Mouse (Mus musculus): ENCODE data around the gene Itpkc. TPM values are rescaled to one million over a fixed set of nuclear protein-coding genes. Genes with fewer than 3 reads are reported as not detected.

Gene Itpkc
- total and polyA plus RNA-seq, 3 experiments: 10.1 to 15.5 (median 12.7) TPM

DNA sequence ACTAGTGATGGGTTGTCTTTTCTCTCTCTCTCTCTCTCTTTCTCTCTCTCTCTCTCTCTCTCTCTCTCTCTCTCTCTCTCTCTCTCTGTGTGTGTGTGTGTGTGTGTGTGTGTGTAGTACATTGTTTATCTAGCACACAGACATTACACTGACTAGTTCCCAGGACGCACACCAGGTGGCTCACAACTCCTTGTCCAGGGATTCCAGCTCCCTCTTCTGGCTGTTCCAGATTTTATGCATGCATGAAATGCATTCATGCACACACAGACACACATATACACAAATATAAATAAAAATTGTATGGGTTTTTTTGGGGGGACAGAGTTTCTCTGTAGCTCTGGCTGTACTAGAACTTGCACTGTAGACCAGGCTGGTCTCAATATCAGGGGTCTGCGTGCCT, 9.1 kb upstream of the Itpkc start:
- DNase-seq: no peak

- peak; percentile 77 for DNase-seq
Measured at GRCm38 (mm10) chr7:27235726-27236125, 7.3 kb upstream of the Itpkc start.

- DNase-seq: no peak
Measured at GRCm38 (mm10) chr7:27233300-27233699, 4.8 kb upstream of the Itpkc start.

DNA sequence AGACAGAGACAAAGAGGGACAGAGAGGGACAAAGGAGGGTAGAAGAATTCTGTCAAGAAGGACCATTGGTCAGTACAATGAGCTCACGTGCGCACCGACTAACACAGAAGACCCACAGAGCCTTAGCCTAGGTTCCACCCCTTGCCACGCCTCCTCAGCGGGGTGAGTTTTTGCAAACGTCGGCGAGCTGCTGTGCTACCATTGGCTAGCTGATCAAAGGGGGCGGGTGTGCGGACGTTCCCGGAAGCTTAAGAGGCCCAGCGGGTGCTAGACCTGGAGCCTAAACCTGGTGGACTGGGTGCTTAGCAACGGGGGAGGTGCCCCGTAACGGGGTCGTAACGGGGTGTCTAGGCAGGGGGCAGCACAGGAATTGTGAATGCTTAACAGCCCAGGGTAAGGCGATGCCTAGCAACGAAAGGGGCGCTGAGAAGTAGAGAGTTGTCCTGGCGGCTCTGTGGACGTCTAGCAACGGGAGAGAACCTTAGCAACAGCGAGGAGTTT, 4.4 kb upstream of the Itpkc start, which contains the start of gene Coq8b:
Gene Coq8b (plus strand): TSS at position 243 of the 501 bp plus-strand sequence.
- DNase-seq: peak; percentile 97

GRCm38 (mm10) chr7:27231693-27232331, 3.4 kb upstream of the Itpkc start:
- DNase-seq: peak; percentile 93

DNA sequence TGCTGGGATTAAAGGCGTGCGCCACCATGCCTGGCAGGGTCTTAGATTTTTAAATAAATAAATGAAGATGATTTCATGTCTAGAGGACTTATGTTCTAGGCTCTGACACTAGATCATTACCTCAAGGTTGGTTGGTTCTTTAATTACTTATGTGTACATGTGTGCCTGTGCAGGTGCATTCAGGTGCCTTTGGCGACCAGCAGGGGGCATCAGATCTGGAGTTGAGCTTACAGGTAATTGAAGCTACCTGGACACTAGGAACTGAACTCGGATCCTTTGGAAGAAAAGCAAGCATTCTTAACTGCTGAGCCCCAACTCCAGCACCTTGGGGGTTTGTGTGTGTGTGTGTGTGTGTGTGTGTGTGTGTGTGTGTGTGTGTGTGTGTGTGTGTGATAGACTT, 2.3 kb upstream of the Itpkc start:
- DNase-seq: no peak

DNA sequence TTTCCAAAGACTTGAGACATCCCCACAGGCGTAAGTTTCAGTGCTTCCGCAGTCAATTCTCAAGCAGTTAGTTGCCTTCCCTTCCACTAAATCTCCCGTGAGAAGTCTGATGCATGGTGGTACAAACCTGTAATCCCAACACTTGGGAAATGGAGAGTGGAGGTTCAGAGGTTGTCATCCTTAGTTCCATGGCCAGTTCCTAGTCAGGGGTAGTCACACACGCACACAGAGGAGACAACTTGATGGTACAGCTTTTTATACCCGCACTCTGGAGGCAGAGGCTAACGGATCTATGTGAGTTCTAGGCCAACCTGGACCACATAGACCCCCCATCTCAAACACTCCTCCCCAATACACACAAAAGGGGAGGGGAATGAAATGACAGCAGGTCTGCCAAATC, 404 bp upstream of the Itpkc start:
- no peak for DNase-seq

DNA sequence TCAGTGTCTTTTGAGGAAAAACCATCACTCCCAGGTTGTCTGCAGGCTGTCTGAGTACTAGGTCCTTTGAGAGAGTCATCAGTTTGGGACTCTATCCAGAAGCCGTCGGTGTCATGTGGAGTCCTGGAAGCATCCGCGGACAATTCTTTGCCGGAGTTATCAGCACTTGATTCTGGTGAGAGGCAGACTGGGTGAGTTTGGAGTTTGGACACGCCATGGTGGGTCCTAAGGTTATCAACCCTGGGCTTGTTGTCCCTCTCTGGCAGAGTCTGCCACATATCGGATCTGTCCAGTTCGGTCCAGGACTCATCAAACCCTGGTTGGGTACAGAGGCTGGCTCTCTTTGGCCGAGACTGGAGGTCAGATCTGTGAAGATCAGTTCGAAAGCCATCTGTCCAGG, 785 bp downstream of the Itpkc start:
- peak; percentile 65 for DNase-seq

DNA sequence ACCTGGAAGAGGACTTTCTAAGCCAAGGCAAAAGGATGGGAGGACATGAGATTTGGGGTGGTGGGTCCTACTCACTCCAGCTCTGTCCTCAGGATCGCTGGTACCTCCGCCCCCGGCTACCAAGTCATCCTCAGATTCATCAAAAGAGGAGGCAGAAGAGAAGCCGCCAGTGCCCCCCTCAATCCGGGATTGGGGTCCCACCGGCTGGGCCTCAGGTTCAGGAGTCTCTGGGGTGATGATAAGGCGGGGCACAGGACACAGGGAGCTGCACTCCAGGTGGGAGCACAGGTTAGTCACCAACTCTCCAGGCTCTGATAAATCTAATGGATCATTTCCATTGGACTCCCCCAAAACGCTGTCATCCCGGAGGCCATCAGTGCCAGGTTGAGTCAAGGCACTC, 1.2 kb downstream of the Itpkc start:
- no peak for DNase-seq

GRCm38 (mm10) chr7:27224877-27225575, 3.4 kb downstream of the Itpkc start:
- DNase-seq: peak; percentile 81

DNA sequence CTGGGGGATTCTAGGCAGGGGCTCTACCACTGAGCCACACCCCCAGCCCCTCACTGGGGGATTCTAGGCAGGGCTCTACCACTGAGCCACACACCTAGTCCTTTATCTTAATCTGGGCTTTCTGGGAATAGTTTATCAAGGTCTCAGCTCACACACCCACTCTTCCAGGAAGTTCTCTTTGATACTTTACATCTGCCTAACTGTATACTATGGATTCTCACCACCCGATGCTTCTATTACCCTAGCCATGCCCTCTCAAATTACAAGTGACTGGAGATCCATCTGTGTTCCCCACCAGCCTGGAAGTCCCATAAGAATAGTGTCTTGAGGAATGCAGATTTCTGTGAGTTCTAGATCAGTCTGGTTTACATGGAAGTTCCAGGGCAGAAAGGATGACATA, 5.9 kb downstream of the Itpkc start:
- no peak for DNase-seq

GRCm38 (mm10) chr7:27221939-27222338, 6.5 kb downstream of the Itpkc start:
- DNase-seq: no peak

- DNase-seq: no peak
Measured at GRCm38 (mm10) chr7:27219937-27220336, 8.5 kb downstream of the Itpkc start.

GRCm38 (mm10) chr7:27218586-27218985, 9.9 kb downstream of the Itpkc start:
- DNase-seq: peak; percentile 50

DNA sequence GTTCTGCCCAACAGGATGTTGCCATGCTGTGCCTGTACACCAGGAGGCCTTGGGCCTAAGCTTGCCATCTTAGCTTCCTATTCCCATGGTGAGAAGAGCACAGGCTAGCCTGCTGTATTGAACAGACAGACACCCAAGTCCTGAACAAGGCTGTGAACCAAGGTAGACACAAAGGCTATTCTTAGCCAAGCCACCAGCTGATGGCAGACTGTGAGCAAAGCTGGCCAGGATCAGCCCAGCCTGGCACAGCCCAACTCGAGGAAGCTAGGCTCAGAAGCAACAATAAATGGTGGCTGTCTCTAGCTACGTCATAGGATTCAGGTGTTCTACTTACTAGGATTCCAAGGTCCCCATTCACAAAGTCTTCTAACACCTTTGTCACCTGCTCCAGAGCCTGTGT, 15.8 kb downstream of the Itpkc start:
- DNase-seq: no peak

GRCm38 (mm10) chr7:27203730-27204449, 24.6 kb downstream of the Itpkc start:
- DNase-seq: no peak

- no peak for DNase-seq
Measured at GRCm38 (mm10) chr7:27198779-27199178, 29.7 kb downstream of the Itpkc start.

DNA sequence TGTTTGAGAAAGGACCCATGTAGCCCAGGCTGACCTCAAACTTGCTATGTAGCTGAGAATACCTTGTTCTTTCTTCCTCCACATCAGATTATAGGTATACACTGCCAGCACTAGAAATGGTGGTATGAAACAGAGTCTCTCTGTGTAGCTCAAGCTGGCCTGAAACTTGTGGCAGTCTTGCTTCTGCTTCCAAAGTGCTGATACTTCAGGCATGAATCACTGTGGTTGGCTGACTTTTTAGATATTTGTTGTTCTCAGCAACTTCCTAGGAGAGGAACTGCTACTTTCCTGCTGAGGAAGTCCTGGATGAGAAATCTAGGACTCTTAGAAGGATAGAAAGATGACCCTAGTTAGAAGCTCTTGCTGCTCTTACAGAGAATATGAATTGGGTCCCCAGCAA, 30.1 kb downstream of the Itpkc start:
- no peak for DNase-seq

DNA sequence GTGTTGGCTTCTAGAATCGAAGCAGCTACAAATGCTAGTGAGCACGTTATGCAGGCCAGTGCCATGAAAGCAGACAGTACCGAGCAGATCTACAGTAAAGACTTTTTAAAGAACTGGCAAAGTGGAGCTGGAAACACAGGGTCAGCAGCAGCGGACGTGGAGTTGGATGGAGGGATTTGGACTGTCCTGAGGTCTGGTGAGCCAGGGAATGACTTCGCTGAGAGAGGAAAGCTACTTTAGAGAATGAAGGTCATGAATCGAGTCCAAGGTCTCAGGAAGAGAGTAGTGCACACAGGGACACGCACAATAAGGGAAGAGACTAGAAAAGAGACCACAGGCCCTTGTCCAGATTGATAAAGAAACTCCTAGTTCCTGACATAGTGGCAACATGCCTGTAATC, 30.8 kb downstream of the Itpkc start:
- peak; percentile 71 for DNase-seq

- no peak for DNase-seq
Measured at GRCm38 (mm10) chr7:27197136-27197535, 31.3 kb downstream of the Itpkc start.

DNA sequence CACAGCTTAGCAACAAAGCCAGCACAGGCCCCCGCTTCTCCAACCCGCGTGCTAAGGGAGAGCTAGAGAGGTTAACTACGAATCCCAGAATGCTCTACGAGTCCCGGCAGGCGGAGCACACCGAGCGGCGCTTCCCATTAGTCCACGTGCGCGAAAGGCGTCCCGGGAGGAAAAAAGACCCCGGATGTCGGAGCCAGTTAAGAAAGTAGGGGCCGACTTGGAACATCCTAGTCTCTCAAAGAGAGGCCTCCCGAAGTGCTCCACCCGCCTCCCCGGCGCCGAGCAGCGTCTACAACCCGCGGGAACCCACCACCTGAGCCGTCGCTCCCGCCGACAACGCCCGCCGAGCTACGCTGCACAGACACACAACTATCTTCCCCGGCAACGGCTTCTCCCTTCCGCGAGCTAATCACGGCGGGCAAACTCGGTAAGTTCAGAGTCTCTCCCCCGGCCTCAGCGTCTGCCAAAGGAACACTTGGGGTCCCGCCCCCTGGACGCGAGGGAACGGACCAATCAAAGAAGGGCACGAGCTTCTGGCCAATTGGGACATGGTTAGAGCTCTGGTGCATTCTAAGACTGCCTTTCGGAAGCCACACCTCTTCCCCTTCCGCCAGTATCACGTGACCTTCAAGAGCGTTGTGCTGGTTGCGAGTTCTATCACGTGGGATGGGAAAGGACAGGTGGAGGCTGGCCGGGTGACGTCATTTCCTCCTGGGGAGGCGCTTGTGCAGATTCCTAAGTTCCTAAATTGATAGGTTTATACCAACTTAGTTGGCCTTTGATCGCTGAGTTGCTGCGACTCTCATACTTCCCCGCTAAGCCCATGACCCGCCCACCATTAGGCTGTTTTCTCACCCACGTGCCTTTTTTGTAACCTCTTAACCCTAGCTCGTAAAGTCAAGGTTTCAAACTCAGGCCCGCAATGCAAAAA, 32.5 kb downstream of the Itpkc start, which contains the start of the genes BC024978 and Snrpa:
Gene BC024978 (plus strand): TSS at position 101 of the 931 bp plus-strand sequence.
Gene Snrpa (minus strand): TSS at position 591 of the 931 bp plus-strand sequence.
- DNase-seq: peak; percentile 98

DNA sequence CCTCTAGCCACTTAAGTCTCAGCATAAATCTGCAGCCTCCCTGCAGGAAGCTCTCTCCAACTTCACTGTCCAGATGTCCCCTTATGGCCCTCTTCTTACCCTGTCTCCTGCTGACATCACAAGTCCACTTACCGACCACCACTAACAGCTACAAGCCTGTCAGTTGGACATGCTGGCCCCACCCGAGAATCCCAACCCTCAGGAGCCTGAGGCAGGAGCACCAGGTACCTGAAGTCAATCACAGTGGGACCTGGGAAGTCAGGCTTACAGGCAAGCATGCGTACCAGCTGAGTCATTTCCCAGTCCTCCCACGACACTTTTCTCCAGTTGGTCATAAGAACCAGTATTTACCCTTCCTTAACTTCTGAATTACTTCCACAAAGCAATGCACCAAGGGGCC, 34.7 kb downstream of the Itpkc start:
- DNase-seq: no peak
